Mouse (Mus musculus): Measurements from ENCODE around the gene Dph2. TPM values are rescaled to one million over a fixed set of nuclear protein-coding genes. Genes with fewer than 3 reads are reported as not detected.

Gene Dph2
- polyA plus RNA-seq, 1 experiment from 2014 or later, result 12.9 TPM

DNA sequence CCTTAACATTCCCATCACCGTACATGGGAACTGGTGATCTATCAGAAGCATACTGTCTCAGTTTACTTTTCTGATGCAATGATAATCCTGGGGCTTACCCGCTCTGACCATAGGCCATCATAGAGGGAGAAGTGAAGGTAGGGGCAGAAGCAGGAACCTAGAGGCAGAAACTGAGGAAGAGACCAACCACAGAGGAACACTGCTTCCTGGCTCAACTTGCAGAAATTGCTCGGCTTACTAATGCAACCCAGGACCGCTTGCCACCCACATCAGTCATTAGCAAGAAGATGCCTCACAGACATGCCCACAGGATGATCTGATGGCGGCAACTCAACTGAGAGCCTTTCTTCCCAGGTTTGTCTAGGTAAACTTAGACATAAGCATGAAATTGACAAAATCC, 26.9 kb upstream of the Dph2 start:
- Histone ChIP-seq H3K9me3 (replicated peaks) (no peaks in the 10 kb centered on the region), H3K4me1 (replicated peaks) (peaks cover 41% of the 10 kb centered on the region), H3K36me3 (no peaks in the 10 kb centered on the region), H3K9ac (no peak overlapping the region), H3K27me3 (replicated peaks) (peaks cover 7% of the 10 kb centered on the region), H3K27ac (ENCODE audit: poor library complexity, severe bottlenecking) (peak overlapping the region; percentile 79), H3K4me3 (no peak overlapping the region), H3K4me2 (no peak overlapping the region)
- 68% methylated on average over 5 of the region's 5 CpGs for WGBS
- ATAC-seq (ENCODE audit: insufficient number of reproducible peaks, low FRiP score), result no peak

DNA sequence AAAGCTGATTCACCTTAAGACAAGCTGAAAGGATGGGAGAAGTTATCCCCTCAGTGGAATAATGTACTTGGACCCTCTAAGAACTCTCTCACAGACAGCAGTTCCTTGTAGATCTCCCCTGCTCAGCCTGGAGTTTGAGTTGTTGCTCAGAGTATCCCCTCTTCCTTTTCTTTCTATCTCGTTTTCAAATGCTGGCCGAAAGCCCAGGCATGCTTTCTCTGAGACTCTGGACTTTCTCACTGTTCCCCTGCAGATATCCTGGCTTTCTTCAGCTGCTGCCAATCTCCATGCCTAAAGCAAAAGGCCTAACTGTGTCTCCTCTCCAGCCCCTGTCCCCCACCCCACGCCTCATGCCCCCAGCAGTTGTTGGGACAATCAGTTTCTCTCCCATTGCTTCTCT, 26.4 kb upstream of the Dph2 start:
- Histone ChIP-seq H3K9ac (no peak overlapping the region), H3K36me3 (no peaks in the 10 kb centered on the region), H3K27ac (ENCODE audit: poor library complexity, severe bottlenecking) (peak overlapping the region; percentile 79), H3K4me1 (replicated peaks) (peaks cover 42% of the 10 kb centered on the region), H3K4me3 (no peak overlapping the region), H3K4me2 (peak overlapping the region; percentile 9; the same call in 1 of the 2 replicates), H3K27me3 (replicated peaks) (peaks cover 7% of the 10 kb centered on the region; the same call in 1 of the 2 replicates), H3K9me3 (replicated peaks) (no peaks in the 10 kb centered on the region)
- 26% methylated on average over 3 of the region's 3 CpGs for WGBS
- no peak for ATAC-seq (ENCODE audit: insufficient number of reproducible peaks, low FRiP score)

DNA sequence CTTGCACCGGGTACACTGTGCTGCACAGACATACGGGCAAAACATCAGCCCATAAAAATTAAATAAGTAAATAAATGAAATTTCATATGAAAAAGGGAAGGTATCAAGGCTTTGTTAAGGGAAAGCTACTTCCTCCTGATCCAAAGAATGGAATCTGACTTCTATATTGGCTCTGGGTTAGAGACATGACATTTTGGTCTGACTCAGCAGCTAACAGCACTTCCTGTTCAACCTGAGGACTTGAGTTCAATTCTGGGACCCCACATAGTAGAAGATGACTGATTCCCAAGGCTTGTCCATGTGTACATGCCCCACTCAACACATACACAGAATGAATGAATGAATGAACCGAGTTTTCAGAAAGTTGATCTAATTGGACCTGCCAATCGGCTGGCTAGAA, 26.0 kb upstream of the Dph2 start:
- ATAC-seq (ENCODE audit: insufficient number of reproducible peaks, low FRiP score), result no peak
- 84% methylated on average over 4 of the region's 4 CpGs for WGBS
- Histone ChIP-seq H3K27ac (ENCODE audit: poor library complexity, severe bottlenecking) (peak overlapping the region; percentile 79), H3K9me3 (replicated peaks) (no peaks in the 10 kb centered on the region), H3K9ac (no peak overlapping the region), H3K4me2 (peak overlapping the region; percentile 9; the same call in 1 of the 2 replicates), H3K27me3 (replicated peaks) (peaks cover 7% of the 10 kb centered on the region; the same call in 1 of the 2 replicates), H3K4me3 (no peak overlapping the region), H3K36me3 (no peaks in the 10 kb centered on the region), H3K4me1 (replicated peaks) (peaks cover 43% of the 10 kb centered on the region)

DNA sequence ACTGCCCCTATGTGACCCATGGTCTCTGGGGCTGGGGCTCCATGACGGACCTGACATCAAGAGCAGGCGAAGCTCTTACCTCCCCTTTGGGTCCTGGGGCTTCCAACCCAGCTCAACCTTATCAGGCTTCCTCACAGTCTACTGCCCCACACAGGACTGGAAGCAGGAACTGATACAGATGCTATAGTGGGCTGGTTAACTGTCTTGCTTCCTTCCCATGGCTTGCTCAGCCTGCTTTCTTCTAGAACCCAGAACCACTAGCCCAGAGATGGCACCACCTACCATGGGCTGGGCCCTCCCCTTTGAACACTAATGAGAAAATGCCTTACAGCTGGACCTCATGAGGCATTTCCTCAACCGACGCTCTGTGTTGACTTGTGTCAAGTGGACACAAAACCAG, 25.6 kb upstream of the Dph2 start:
- Histone ChIP-seq H3K4me1 (replicated peaks) (peaks cover 46% of the 10 kb centered on the region), H3K27me3 (replicated peaks) (peaks cover 7% of the 10 kb centered on the region; the same call in 1 of the 2 replicates), H3K4me3 (no peak overlapping the region), H3K9ac (no peak overlapping the region), H3K9me3 (replicated peaks) (no peaks in the 10 kb centered on the region), H3K36me3 (peaks cover under 1% of the 10 kb centered on the region), H3K27ac (ENCODE audit: poor library complexity, severe bottlenecking) (peak overlapping the region; percentile 79), H3K4me2 (no peak overlapping the region)
- ATAC-seq (ENCODE audit: insufficient number of reproducible peaks, low FRiP score), result no peak
- WGBS, result 62% methylated on average over 4 of the region's 4 CpGs

DNA sequence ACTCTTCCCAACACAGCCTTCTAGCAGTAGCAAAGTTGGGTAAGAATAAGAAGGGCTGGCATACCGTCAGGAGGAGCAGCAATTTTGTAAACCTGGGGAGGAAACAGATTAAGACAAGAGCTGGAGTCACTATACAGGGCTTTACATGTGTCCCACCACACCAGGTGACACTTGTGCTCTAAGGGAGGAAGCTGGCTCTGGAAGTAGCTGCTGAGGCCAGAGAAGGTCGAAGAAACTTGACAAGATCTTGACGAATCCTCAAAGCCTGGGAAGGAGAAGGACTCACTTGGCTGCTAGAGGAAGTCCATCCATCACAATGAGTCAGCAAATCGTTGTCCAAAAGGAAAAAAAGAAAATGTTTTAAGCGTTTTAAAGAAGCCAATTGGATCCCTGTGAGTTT, 24.6 kb upstream of the Dph2 start:
- Histone ChIP-seq H3K4me3 (no peak overlapping the region), H3K4me2 (0 out of 2 replicates have a peak overlapping the region, but pooled peaks have one; percentile 98), H3K4me1 (replicated peaks) (peaks cover 46% of the 10 kb centered on the region), H3K27me3 (replicated peaks) (0 out of 2 replicates have a peak, but pooled peaks cover under 1% of the 10 kb centered on the region), H3K27ac (ENCODE audit: poor library complexity, severe bottlenecking) (peak overlapping the region; percentile 36), H3K9ac (no peak overlapping the region), H3K9me3 (replicated peaks) (no peaks in the 10 kb centered on the region), H3K36me3 (peaks cover 11% of the 10 kb centered on the region)
- WGBS, result 68% methylated on average over 5 of the region's 5 CpGs
- ATAC-seq (ENCODE audit: insufficient number of reproducible peaks, low FRiP score), result no peak

DNA sequence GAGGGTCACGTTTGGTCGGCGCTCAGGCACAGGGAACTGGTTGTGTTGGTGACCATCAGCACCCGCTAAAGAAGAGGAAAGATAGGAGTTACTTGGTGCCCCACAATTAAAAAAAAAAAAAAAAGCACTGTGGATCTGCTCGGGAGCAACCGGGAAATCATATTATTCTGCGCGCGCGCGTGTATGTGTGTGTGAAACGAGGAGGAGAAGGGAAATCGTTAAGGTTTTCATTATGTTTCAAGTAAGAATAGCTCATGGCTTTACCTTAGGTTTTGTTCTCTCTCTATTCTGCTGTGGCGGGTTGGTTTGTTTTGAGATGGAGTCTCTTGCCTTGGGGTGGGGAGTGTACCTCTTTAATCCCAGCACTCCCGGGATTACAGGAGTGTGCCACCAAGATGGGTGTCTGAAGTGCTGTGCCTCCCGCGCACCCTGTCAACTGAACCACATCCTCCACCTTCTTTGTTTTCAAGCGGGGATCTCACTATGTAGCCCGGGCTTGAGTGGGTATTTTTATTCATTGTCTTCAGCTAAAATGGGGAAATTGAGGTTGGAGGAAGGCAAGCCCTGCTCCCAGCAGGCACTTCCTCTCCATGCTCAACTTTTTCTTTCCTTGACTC, 23.8 kb upstream of the Dph2 start:
- WGBS, result 3% methylated on average over 19 of the region's 19 CpGs
- peaks cover 48% of the 10 kb centered on the region for H3K4me1 ChIP-seq (replicated peaks)
- H3K4me2 ChIP-seq, result peak overlapping the region; percentile 98
- ATAC-seq (ENCODE audit: insufficient number of reproducible peaks, low FRiP score), result no peak
- peaks cover 19% of the 10 kb centered on the region for H3K36me3 ChIP-seq
- peak overlapping the region; percentile 36 for H3K27ac ChIP-seq (ENCODE audit: poor library complexity, severe bottlenecking)
- no peaks in the 10 kb centered on the region for H3K27me3 ChIP-seq (replicated peaks)
- peak overlapping the region; percentile 77 for H3K9ac ChIP-seq
- H3K9me3 ChIP-seq (replicated peaks), result no peaks in the 10 kb centered on the region
- peak overlapping the region; percentile 73 for H3K4me3 ChIP-seq

DNA sequence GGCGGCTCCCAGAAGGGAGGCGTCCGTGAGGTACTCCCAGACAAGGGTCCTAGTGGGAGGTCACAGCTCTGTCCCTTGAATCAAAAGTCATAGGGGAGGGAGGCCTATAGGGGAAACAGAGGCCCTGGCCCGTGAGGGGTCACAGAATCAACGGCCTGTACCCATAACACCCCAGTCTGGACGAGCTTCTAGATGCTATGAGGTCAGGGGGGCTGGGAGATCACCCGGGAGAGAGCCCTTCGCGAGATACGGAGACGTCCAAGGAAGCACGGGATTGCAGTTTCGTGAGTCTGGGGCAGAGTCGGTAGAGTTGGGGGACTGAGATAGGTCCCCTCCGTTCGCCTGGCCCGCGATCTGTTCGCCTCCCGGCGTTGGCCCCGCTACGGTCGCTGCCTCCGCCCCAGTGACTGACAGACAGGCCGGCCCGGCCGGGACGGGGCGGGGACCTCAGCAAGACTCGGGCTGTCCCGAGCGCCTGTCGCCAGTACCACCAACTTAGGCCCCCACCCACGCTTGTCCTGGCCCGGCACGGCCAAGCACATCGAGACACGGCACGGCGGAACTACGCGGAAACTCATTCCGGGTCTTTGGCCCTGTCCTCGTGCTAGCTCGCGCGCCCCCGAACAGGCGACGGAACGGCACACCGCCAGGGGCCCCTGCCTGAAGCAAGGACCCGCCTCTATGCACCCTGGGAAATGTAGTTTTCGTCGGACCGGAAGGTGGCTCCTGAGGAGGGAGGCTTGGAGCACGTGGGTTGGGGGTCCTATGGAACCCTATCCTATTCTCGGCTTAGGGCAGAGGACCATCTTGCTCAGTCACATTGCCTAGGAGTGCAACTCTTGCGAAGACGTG, 23.0 kb upstream of the Dph2 start, which contains the start of gene Ipo13:
Ipo13 (minus strand) TSS at position 409 of the 852 bp plus-strand sequence.
- H3K9ac ChIP-seq, result peak within 1 kb of the TSS; percentile 77
- no peaks in the 10 kb centered on the region for H3K27me3 ChIP-seq (replicated peaks)
- no peaks in the 10 kb centered on the region for H3K9me3 ChIP-seq (replicated peaks)
- H3K4me1 ChIP-seq (replicated peaks), result peaks cover 48% of the 10 kb centered on the region
- peak within 1 kb of the TSS; percentile 72 for H3K27ac ChIP-seq (ENCODE audit: poor library complexity, severe bottlenecking)
- WGBS, result under 1% methylated on average over 61 of the region's 61 CpGs
- peak within 1 kb of the TSS; percentile 98 for H3K4me2 ChIP-seq
- peaks cover 25% of the 10 kb centered on the region for H3K36me3 ChIP-seq
- ATAC-seq (ENCODE audit: insufficient number of reproducible peaks, low FRiP score), result peak; percentile 93
- H3K4me3 ChIP-seq, result peak within 1 kb of the TSS; percentile 73

DNA sequence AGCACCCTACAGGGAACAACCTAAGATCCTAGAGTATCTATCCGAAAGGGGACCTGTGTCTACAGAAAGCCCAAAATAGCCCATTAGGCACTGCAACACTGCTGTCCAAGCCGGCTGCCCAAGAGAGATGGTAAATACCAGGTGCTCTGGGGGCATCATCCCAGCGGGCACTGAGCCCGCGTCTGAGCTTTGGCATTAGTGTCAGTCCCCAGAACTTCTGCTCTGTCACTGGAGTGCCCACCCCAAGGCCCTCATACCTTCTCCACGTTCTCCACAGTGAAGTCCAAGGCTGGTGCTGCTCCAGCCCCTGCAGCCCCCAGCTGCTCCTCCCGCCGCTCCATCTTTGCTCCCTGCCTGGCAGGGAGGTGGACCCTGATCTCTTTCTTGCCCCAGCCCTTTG, 22.2 kb upstream of the Dph2 start:
- H3K27ac ChIP-seq (ENCODE audit: poor library complexity, severe bottlenecking), result no peak overlapping the region
- 20% methylated on average over 8 of the region's 8 CpGs for WGBS
- no peak for ATAC-seq (ENCODE audit: insufficient number of reproducible peaks, low FRiP score)

DNA sequence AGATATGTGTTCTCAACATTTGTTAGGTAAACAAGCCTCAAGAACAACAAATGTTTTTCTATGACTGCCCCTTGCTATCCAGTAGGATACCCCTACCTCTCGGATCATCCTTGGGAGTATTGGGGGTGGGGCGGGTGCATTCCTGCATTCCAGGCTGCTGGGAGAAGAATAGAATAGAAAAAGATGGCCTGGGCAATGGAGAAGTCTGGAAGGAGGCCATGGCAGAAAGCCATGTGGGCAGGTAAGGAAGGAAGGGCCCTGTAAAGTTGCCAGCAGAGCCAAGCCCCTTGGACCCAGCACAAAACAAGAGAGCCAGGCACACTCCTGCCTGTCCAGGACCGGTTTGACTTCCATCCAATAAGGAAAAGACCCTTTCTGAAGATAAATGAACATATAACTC, 21.6 kb upstream of the Dph2 start:
- Histone ChIP-seq H3K27me3 (replicated peaks) (no peaks in the 10 kb centered on the region), H3K9ac (peak overlapping the region; percentile 77; the same call in 1 of the 2 replicates), H3K27ac (ENCODE audit: poor library complexity, severe bottlenecking) (no peak overlapping the region), H3K4me3 (peak overlapping the region; percentile 73), H3K4me2 (peak overlapping the region; percentile 98), H3K36me3 (peaks cover 35% of the 10 kb centered on the region), H3K9me3 (replicated peaks) (no peaks in the 10 kb centered on the region), H3K4me1 (replicated peaks) (peaks cover 50% of the 10 kb centered on the region)
- 41% methylated on average over 3 of the region's 3 CpGs for WGBS
- ATAC-seq (ENCODE audit: insufficient number of reproducible peaks, low FRiP score), result no peak

More for the DNA sequence above, 22.2 kb upstream of the Dph2 start:
- Histone ChIP-seq H3K4me3 (peak overlapping the region; percentile 73), H3K9ac (peak overlapping the region; percentile 77), H3K27me3 (replicated peaks) (no peaks in the 10 kb centered on the region), H3K36me3 (peaks cover 31% of the 10 kb centered on the region), H3K9me3 (replicated peaks) (no peaks in the 10 kb centered on the region), H3K4me1 (replicated peaks) (peaks cover 52% of the 10 kb centered on the region), H3K4me2 (peak overlapping the region; percentile 98)

DNA sequence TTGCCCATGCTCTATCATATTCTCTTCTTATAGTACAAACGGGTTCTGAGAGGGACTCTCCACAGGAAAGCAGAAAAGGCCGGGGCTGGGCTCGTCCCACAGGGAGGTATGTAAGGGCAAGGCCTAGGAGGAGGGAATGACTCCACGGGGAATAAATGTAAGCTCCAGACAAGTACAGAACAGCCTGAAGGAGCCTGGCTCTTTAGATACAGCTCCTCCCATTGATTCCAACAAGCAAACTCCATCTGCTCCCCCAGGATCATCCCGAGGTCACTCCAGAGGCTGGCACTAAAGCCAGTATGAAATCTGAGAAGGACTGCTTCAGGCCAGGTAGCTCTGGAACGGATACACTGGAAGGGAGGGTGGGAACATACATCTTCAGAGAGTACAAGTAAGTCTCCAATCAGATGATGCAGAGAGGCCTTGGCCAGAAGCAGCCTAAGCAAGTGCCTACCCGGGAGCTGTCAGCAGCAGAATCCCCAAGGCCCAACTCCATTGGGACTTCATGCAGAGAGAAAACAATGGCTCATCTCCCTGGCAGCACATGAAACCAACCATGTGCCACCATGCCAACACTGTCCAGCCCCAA, 20.9 kb upstream of the Dph2 start:
- ATAC-seq (ENCODE audit: insufficient number of reproducible peaks, low FRiP score), result no peak
- H3K4me1 ChIP-seq (replicated peaks), result peaks cover 48% of the 10 kb centered on the region
- no peaks in the 10 kb centered on the region for H3K9me3 ChIP-seq (replicated peaks)
- no peak overlapping the region for H3K27ac ChIP-seq (ENCODE audit: poor library complexity, severe bottlenecking)
- H3K36me3 ChIP-seq, result peaks cover 40% of the 10 kb centered on the region
- H3K27me3 ChIP-seq (replicated peaks), result no peaks in the 10 kb centered on the region
- 0 out of 2 replicates have a peak overlapping the region, but pooled peaks have one; percentile 13 for H3K9ac ChIP-seq
- H3K4me2 ChIP-seq, result peak overlapping the region; percentile 98
- H3K4me3 ChIP-seq, result peak overlapping the region; percentile 73; the same call in 1 of the 2 replicates
- WGBS, result 64% methylated on average over 7 of the region's 7 CpGs

DNA sequence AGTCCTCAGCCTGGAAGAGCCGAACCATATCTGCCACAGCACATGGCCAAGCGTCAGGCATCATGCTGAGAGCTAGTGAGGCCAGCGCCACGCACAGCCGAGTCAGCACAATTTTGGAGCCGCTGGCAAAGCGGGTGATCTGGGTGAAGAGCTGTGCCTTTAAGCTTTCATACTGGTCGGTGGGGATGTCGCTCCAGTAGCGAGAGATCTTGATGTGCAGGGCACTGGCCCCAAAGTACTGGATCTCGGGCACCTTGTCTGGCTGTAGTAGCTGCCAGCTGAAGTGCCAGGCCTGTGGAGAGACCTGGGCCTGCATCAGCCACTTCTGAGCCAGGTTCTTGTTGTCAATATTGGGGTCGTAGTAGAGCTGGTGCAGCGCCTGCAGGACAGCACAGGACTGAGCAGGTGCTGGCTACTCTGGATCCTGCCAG, 20.3 kb upstream of the Dph2 start:
- Histone ChIP-seq H3K27me3 (replicated peaks) (no peaks in the 10 kb centered on the region), H3K4me1 (replicated peaks) (peaks cover 41% of the 10 kb centered on the region)
- WGBS, result 89% methylated on average over 13 of the region's 13 CpGs

More for the DNA sequence above, 20.3 kb upstream of the Dph2 start:
- ATAC-seq (ENCODE audit: insufficient number of reproducible peaks, low FRiP score), result no peak
- H3K4me3 ChIP-seq, result no peak overlapping the region
- H3K4me2 ChIP-seq, result no peak overlapping the region
- H3K9me3 ChIP-seq (replicated peaks), result no peaks in the 10 kb centered on the region
- no peak overlapping the region for H3K9ac ChIP-seq
- H3K27ac ChIP-seq (ENCODE audit: poor library complexity, severe bottlenecking), result no peak overlapping the region
- peaks cover 43% of the 10 kb centered on the region for H3K36me3 ChIP-seq
